Mouse (Mus musculus) heart, adult 2 months (tissue): ENCODE results near the gene Gm14862.

Experiments
- CTCF ChIP-seq: fragments of 200-600 bp; IDR thresholded peaks from 2 replicates; pipeline ENCODE4 v1.8.1; 2022; ENCODE audit warnings: antibody characterized with exemption, mild to moderate bottlenecking, moderate library complexity
- POLR2A ChIP-seq: fragments of 200-500 bp; IDR thresholded peaks from 2 replicates; pipeline ENCODE4 v1.6.1; 2011; ENCODE audit warnings: mild to moderate bottlenecking, low read depth, low read length, control low read depth; ENCODE audit not compliant: insufficient read depth

DNA sequence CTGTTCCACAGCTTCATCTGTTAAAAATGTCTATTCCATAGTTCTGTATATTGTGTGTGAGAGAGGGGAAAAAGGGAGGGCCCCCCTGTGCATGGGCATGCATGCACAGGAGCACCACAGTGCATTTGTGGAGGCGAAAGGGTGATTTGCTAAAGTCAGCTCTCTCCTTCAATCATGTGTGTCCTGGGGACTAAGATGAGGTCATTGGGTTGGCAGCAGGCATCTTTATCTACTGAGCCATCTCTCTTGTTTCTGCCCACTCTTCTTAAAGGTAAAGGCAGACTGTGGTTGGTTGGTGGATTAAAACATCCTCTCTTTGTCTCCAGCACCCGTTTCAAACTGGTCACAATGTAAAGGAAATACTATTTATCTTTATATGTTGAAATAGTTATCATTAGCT lies 29.6 kb downstream of the Gm14862 start:
- no peak for TF ChIP-seq CTCF
- TF ChIP-seq POLR2A, result no peak
